Mouse (Mus musculus) mature B cell (primary cell): Measurements from ENCODE around the gene Efl1.

Experiments
- in situ Hi-C: fragments of 300-500 bp; cut with MboI; formaldehyde crosslinking; loops from 2 replicates; pipeline ENCODE4 v1.14.3; 2019

Gene Efl1

DNA sequence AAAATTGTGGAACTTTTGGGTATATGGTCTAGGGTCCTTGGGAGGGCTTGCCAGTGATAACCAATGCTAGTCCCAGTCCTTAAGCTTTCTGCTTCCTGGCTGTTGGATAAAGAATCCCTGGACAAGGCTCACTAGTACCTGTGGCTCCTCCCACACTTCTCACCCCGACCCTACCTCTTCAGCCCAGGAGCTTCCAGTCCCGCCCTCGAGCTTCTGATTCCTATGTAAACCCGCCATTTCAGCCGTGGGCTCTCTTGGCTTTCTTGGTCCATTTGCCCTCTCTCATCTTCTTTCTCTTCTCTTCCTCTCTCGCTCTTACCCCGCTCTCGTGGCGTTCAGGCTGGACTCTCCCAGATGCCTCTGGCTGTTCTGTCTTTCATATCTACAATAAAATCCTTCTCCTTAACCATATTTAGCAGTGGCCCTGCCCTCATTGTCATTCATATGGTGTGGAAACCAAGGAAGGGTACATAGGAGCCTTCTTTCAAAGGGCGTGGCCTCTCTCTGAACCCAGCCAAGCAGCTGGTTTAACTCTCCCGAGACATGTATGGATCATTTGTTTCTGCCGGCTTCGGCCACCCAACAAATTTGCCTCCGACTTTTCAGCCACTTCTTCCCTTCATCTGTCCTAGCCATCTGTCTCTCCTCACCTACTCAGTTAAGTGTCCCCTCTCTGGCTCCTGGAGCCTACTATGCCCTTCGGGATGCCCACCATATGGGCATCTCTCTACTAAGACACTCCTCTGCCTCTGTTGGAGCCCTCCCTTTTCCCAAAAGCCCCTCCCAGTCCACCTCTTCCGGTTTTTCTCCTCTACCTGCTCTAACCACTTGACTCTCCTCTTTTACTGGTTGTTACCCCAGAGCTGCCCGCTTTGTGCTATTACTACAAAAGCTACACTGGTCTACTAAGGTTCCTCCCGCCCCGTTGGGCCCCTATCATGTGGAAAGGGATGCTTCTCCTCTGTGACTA, 164.1 kb downstream of the Efl1 start:
- in situ Hi-C loops, result no loop called here

DNA sequence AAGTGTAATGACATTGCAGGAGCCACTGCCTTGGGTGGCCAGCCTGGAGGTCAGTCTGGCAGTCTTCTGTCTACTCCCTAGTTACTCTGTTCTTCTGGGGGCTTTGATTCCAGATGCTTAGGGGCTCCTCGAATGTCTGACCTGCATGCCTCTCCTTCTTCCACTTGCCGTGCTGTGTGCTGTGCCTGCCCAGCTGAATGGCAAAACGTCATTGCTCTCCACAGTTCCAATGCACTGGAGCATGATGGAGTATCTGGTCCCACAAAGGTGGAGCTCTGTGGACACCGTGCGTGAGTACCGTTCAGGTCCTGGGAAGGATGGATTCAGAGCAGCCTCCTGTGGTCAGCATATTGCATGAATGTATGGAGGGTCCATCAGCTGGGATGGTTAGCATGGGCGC, 171.1 kb downstream of the Efl1 start:
- in situ Hi-C loops, result no loop called here

DNA sequence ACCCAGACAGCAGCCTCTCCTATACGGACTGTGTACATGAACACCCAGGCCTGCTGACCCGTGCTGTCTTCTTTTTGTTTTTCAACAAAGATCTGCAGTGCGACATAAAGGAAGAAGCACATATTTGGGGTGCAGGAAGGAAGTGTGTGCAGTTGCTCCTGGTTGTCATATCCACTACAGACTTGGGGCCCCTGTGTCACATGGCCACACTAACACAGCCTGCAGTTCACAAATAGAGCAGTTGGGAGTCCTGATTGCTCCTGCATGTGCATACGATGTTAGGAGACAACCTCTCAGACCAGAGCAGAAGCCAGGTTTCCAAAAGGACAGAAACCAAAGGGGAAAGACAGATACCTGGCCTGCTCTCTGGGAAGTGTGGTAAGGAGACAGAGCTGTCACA, 172.2 kb downstream of the Efl1 start:
- in situ Hi-C loops, result no loop called here

DNA sequence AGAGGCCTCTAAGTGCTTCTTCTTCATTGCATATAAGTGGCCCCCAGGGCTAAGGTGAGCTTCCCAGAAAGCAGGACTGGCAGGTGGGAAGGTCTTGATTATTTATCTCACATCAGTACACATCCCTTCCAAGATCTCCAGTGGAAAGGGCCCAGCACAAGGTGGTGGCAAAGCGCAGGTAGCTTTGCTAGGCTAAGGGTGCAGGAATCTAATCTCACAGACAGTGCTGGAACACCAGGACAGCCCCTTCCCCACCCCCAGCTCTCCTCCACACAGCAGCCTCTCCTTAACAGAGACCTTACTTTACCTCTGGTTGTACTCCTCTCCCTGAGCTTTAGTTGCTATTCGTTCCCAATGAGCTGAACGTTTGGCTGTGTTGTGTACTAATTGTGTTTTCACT, 173.1 kb downstream of the Efl1 start:
- in situ Hi-C loops, result no loop called here

DNA sequence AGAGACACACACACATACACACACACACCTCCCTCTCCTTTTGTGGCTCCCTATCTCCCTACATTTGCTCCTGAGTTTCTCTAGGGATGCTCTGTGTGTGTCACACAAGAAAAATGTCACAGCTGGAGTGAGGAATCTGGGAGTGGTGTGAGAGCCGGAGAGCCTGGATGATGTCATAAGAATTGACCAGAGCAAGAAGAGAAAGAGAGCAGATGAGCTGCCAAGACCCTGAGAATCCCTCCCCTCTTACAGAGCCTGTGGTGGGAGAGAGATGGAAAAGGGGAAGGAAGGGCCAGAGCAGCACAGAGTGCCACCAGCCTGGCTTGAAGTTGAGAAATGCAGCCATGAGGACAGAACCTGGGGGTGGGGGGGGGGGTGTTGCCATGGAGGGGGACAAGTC, 174.1 kb downstream of the Efl1 start:
- in situ Hi-C loops, result no loop called here
